Mouse (Mus musculus): ENCODE results near the gene Galnt9. TPM values are rescaled to one million over a fixed set of nuclear protein-coding genes. Genes with fewer than 3 reads are reported as not detected.

Gene Galnt9
- total and polyA plus RNA-seq, 3 experiments: 0.05 TPM; not detected in 2

DNA sequence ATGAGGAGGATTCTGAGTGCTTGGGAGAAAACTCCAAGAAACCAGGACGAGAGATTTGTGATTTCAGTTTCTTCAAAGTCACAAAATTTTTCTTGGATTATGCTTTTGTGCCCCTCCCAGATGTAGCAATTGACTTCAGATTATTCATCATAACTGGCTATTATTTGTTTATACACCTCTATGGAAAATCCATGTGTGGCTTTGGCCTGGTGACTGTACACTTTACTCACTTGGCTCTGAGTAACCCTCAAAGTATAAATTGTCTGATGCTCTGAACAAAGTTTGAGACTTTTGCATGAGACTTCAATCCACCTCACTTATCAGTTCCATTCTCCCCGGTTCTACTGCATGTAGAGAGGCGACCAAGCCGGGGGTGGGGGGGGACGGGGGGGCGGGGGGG, 18.5 kb upstream of the Galnt9 start:
- Histone ChIP-seq H3K4me3 (ENCODE audit: low read depth, low read length) (no peak overlapping the region), H3K36me3 (replicated peaks) (no peaks in the 10 kb centered on the region), H3K27me3 (ENCODE audit: insufficient read depth, low read length) (no peaks in the 10 kb centered on the region), H3K9me3 (replicated peaks) (no peaks in the 10 kb centered on the region), H3K4me1 (ENCODE audit: insufficient read depth, low read depth, low read length) (no peaks in the 10 kb centered on the region)
- TF ChIP-seq TAL1 (conservative IDR thresholded peaks at IDR 0.05; ENCODE audit: low read depth, low read length) (no peak), GATA1 (IDR thresholded peaks at IDR 0.05; ENCODE audit: borderline replicate concordance, low read length) (no peak), POLR2AphosphoS5 (IDR thresholded peaks at IDR 0.05; ENCODE audit: insufficient replicate concordance, low read depth, low read length) (no peak), GATA2 (IDR thresholded peaks at IDR 0.05; ENCODE audit: borderline replicate concordance, low read depth, low read length) (no peak), CTCF (IDR thresholded peaks at IDR 0.05; ENCODE audit: low read depth, low read length) (no peak)
- no peak for ATAC-seq (ENCODE audit: extremely low read depth, insufficient number of reproducible peaks, low FRiP score, poor library complexity, severe bottlenecking)
- no peak for DNase-seq (ENCODE audit: low spot score)

GRCm38 (mm10) chr5:110526556-110526955, 17.6 kb upstream of the Galnt9 start:
- Histone ChIP-seq H3K9me3 (replicated peaks) (no peaks in the 10 kb centered on the region), H3K4me1 (ENCODE audit: insufficient read depth, low read depth, low read length) (no peaks in the 10 kb centered on the region), H3K27me3 (ENCODE audit: insufficient read depth, low read length) (no peaks in the 10 kb centered on the region; the same call in 1 of the 2 replicates), H3K36me3 (replicated peaks) (no peaks in the 10 kb centered on the region), H3K4me3 (ENCODE audit: low read depth, low read length) (no peak overlapping the region)
- TF ChIP-seq TAL1 (conservative IDR thresholded peaks at IDR 0.05; ENCODE audit: low read depth, low read length): no peak
- DNase-seq (ENCODE audit: low spot score): no peak
- no peak for ATAC-seq (ENCODE audit: extremely low read depth, insufficient number of reproducible peaks, low FRiP score, poor library complexity, severe bottlenecking)

DNA sequence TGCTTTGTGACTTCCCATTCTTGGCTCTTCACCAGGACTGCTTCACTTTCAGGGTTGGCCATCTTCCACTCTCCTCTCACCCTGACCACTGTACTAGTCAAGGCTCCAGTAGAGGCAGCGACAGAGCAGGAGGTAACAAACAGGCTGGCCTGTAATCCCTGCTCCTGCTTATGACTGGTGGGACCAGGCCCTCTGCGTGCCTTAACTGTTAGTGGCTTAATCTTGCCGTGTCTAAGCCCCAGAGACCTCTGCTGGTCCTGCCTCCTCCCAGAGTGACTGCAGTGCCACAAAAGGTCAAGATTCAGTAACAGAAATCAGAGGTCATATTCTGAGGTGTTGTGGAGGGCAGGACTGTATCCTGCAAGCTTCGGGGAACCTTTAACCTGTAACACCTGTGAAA, 13.1 kb upstream of the Galnt9 start:
- no peak overlapping the region for H3K4me3 ChIP-seq (ENCODE audit: low read depth, low read length)
- H3K36me3 ChIP-seq (replicated peaks): no peaks in the 10 kb centered on the region
- H3K9me3 ChIP-seq (replicated peaks): peaks cover 2% of the 10 kb centered on the region
- TF ChIP-seq GATA2 (IDR thresholded peaks at IDR 0.05; ENCODE audit: borderline replicate concordance, low read depth, low read length): no peak
- no peak for TF ChIP-seq GATA1 (IDR thresholded peaks at IDR 0.05; ENCODE audit: borderline replicate concordance, low read length)
- no peaks in the 10 kb centered on the region; the same call in 1 of the 2 replicates for H3K27me3 ChIP-seq (ENCODE audit: insufficient read depth, low read length)
- DNase-seq (ENCODE audit: low spot score) (no peak), ATAC-seq (ENCODE audit: extremely low read depth, insufficient number of reproducible peaks, low FRiP score, poor library complexity, severe bottlenecking) (no peak)
- no peaks in the 10 kb centered on the region for H3K4me1 ChIP-seq (ENCODE audit: insufficient read depth, low read depth, low read length)

GRCm38 (mm10) chr5:110534402-110534801, 9.8 kb upstream of the Galnt9 start:
- Histone ChIP-seq H3K27me3 (ENCODE audit: insufficient read depth, low read length) (no peaks in the 10 kb centered on the region; the same call in 1 of the 2 replicates), H3K4me3 (ENCODE audit: low read depth, low read length) (no peak overlapping the region), H3K9me3 (replicated peaks) (peaks cover 2% of the 10 kb centered on the region), H3K4me1 (ENCODE audit: insufficient read depth, low read depth, low read length) (no peaks in the 10 kb centered on the region), H3K36me3 (replicated peaks) (no peaks in the 10 kb centered on the region)
- DNase-seq (ENCODE audit: low spot score): no peak
- ATAC-seq (ENCODE audit: extremely low read depth, insufficient number of reproducible peaks, low FRiP score, poor library complexity, severe bottlenecking): no peak
- TF ChIP-seq GATA1 (IDR thresholded peaks at IDR 0.05; ENCODE audit: borderline replicate concordance, low read length) (no peak), POLR2AphosphoS5 (IDR thresholded peaks at IDR 0.05; ENCODE audit: insufficient replicate concordance, low read depth, low read length) (no peak), GATA2 (IDR thresholded peaks at IDR 0.05; ENCODE audit: borderline replicate concordance, low read depth, low read length) (no peak), TAL1 (conservative IDR thresholded peaks at IDR 0.05; ENCODE audit: low read depth, low read length) (no peak), CTCF (IDR thresholded peaks at IDR 0.05; ENCODE audit: low read depth, low read length) (no peak)

DNA sequence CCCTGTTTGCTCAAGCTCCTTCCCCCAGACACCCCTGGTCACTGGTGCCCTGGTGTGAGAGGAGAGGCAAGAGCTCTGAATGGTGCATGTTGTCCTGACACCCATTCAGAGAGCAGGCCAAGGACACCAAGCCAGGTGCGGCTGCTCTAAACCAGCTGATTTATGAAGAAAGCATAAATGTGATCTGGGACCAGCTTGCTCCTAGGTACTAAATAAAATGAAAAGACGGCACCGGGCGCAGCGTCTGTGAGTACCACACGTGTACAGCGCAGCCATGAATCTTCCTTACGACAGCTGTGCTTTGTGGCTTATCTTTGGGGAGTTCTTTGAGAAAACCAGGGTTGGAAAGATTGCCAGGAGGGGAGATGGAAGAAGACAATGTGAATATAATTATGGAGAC, 8.2 kb upstream of the Galnt9 start:
- H3K4me3 ChIP-seq (ENCODE audit: low read depth, low read length): no peak overlapping the region
- H3K9me3 ChIP-seq (replicated peaks): peaks cover 2% of the 10 kb centered on the region
- no peaks in the 10 kb centered on the region; the same call in 1 of the 2 replicates for H3K27me3 ChIP-seq (ENCODE audit: insufficient read depth, low read length)
- ATAC-seq (ENCODE audit: extremely low read depth, insufficient number of reproducible peaks, low FRiP score, poor library complexity, severe bottlenecking) (no peak), DNase-seq (ENCODE audit: low spot score) (no peak)
- TF ChIP-seq TAL1 (conservative IDR thresholded peaks at IDR 0.05; ENCODE audit: low read depth, low read length) (no peak), GATA1 (IDR thresholded peaks at IDR 0.05; ENCODE audit: borderline replicate concordance, low read length) (no peak), GATA2 (IDR thresholded peaks at IDR 0.05; ENCODE audit: borderline replicate concordance, low read depth, low read length) (no peak), CTCF (IDR thresholded peaks at IDR 0.05; ENCODE audit: low read depth, low read length) (no peak), POLR2AphosphoS5 (IDR thresholded peaks at IDR 0.05; ENCODE audit: insufficient replicate concordance, low read depth, low read length) (no peak)
- H3K36me3 ChIP-seq (replicated peaks): no peaks in the 10 kb centered on the region
- H3K4me1 ChIP-seq (ENCODE audit: insufficient read depth, low read depth, low read length): no peaks in the 10 kb centered on the region

DNA sequence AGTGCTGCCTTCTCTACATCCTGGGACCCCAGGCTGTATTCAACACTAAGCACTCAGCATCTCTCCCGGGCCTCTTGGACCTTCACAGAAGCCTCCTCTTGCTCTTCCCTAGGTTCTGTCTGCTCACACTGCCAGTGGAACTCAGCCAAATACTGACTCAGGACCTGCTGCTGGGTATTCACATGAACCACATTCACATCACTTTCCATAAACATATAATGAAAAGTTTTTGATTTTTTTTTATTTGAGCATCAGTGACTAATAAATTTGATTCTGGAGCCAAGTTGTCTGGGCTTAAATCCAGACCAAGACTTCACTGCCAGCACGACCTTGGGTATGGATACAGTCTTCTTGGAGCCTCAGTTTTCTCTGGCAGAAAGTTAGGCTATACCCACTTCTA, 3.2 kb upstream of the Galnt9 start:
- Histone ChIP-seq H3K4me1 (ENCODE audit: insufficient read depth, low read depth, low read length) (no peaks in the 10 kb centered on the region), H3K27me3 (ENCODE audit: insufficient read depth, low read length) (no peaks in the 10 kb centered on the region), H3K4me3 (ENCODE audit: low read depth, low read length) (no peak overlapping the region), H3K36me3 (replicated peaks) (no peaks in the 10 kb centered on the region), H3K9me3 (replicated peaks) (peaks cover 3% of the 10 kb centered on the region; the same call in 1 of the 2 replicates)
- TF ChIP-seq GATA1 (IDR thresholded peaks at IDR 0.05; ENCODE audit: borderline replicate concordance, low read length) (no peak), POLR2AphosphoS5 (IDR thresholded peaks at IDR 0.05; ENCODE audit: insufficient replicate concordance, low read depth, low read length) (no peak), GATA2 (IDR thresholded peaks at IDR 0.05; ENCODE audit: borderline replicate concordance, low read depth, low read length) (no peak), TAL1 (conservative IDR thresholded peaks at IDR 0.05; ENCODE audit: low read depth, low read length) (no peak), CTCF (IDR thresholded peaks at IDR 0.05; ENCODE audit: low read depth, low read length) (no peak)
- DNase-seq (ENCODE audit: low spot score): no peak
- no peak for ATAC-seq (ENCODE audit: extremely low read depth, insufficient number of reproducible peaks, low FRiP score, poor library complexity, severe bottlenecking)

DNA sequence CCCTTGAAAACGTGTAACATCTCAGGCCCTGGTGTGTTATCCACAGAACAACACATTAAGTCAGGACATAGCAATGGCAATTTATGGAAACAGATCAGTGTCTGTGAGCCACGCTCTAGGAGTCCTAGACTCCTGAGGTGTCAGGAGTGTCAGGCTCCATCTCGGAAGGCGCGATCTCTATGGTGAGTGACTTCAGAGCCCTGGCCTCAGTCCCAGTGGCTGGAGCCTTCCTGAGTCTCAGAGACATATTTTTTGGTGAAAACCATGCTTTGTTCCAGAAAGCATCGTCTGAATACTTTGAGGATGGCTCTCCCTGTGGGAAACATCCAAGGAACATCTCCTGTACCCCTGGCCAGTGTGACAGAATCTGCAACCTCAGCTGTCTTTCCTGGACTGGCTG, 2.7 kb upstream of the Galnt9 start:
- no peaks in the 10 kb centered on the region for H3K27me3 ChIP-seq (ENCODE audit: insufficient read depth, low read length)

More for the DNA sequence above, 2.7 kb upstream of the Galnt9 start:
- Histone ChIP-seq H3K4me1 (ENCODE audit: insufficient read depth, low read depth, low read length) (no peaks in the 10 kb centered on the region), H3K4me3 (ENCODE audit: low read depth, low read length) (no peak overlapping the region), H3K36me3 (replicated peaks) (no peaks in the 10 kb centered on the region), H3K9me3 (replicated peaks) (peaks cover 3% of the 10 kb centered on the region; the same call in 1 of the 2 replicates)
- no peak for ATAC-seq (ENCODE audit: extremely low read depth, insufficient number of reproducible peaks, low FRiP score, poor library complexity, severe bottlenecking)
- no peak for DNase-seq (ENCODE audit: low spot score)
- no peak for TF ChIP-seq GATA2 (IDR thresholded peaks at IDR 0.05; ENCODE audit: borderline replicate concordance, low read depth, low read length)
- TF ChIP-seq CTCF (IDR thresholded peaks at IDR 0.05; ENCODE audit: low read depth, low read length): no peak
- no peak for TF ChIP-seq POLR2AphosphoS5 (IDR thresholded peaks at IDR 0.05; ENCODE audit: insufficient replicate concordance, low read depth, low read length)
- no peak for TF ChIP-seq GATA1 (IDR thresholded peaks at IDR 0.05; ENCODE audit: borderline replicate concordance, low read length)
- TF ChIP-seq TAL1 (conservative IDR thresholded peaks at IDR 0.05; ENCODE audit: low read depth, low read length): no peak

Data from G1E (cell line).